ENCODE assay signal across 25 mouse cellular contexts in the genomic region with DNA sequence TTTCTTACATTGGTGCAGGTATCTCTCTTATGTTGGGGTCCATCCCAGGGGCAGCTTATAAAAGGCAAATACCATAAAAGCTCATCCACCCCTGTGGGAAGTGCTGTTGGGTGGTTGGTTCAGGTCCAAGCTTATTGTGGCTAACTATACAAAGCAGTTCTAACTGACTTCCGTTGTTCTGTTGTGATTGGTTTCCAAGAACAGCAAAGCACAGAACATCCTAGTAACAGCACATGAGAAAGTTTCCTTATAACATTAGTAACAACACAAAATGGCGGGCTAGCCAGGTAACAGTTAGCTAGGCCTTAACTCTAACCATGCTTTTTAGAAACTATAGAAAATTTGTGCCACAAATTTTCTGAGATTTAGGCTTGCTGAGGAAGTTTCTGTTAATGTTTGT.
DNase-seq lines count a peak whose midpoint lies in the region; ATAC-seq and TF ChIP-seq lines count a peak whose summit lies in the region.
"Had no signal": no experiment of that assay in that cellular context is flagged by ENCODE, and none has a peak within 500 bp of the region (broad histone marks: within the 10 kb centered on the region; RNA-seq: fewer than 3 reads in every experiment).

No protein-coding gene starts in this region.

- H3K36me3 ChIP-seq in intestine, postnatal 0 days (ENCODE audit: control insufficient read depth, insufficient read depth) = 0 out of 2 replicates have a peak, but pooled peaks cover 3% of the 10 kb centered on the region

- H3K9me3 ChIP-seq in intestine, postnatal 0 days (ENCODE audit: control insufficient read depth) = no peaks in the 10 kb centered on the region
- H3K9me3 ChIP-seq: embryonic facial prominence, embryonic 13.5 days; embryonic facial prominence, embryonic 15.5 days; forebrain, embryonic 10.5 days; forebrain, embryonic 12.5 days; forebrain, embryonic 15.5 days; G1E had no signal

- TF ChIP-seq CTCF in intestine, postnatal 0 days (IDR thresholded peaks at IDR 0.05; ENCODE audit: low read depth) = no peak

- 92% methylated on average over 2 of the region's 2 CpGs for WGBS in intestine, postnatal 0 days

- no peaks in the 10 kb centered on the region for H3K4me1 ChIP-seq in intestine, postnatal 0 days (replicated peaks; ENCODE audit: control insufficient read depth, insufficient read depth, low read length)
- H3K4me1 ChIP-seq: embryonic facial prominence, embryonic 13.5 days; embryonic facial prominence, embryonic 15.5 days; forebrain, embryonic 15.5 days had no signal

- DNase-seq in CD4-positive, CD25-positive, alpha-beta regulatory T cell, adult 2 months (ENCODE audit: low read depth, low spot score) = peak; percentile 52
- no peak for DNase-seq in cerebellum, adult 9-10 months
- no peak for DNase-seq in frontal cortex, adult 2 months (ENCODE audit: extremely low spot score in 1 of 2, low spot score in 1 of 2)
- DNase-seq: adrenal gland, adult 8-10 months; adrenal gland, postnatal 14 days; adrenal gland, postnatal 36 days; cerebellum, adult 11-12 months; cerebellum, adult 2 months; cerebellum, adult 9-11 months; cerebellum, postnatal 14 days; cerebellum, postnatal 36 days; embryo, embryonic 11 days; forebrain, postnatal 0 days had no signal

- H3K4me3 ChIP-seq in intestine, postnatal 0 days (ENCODE audit: low read depth, low read length) = no peak overlapping the region
- H3K4me3 ChIP-seq: embryonic facial prominence, embryonic 13.5 days; embryonic facial prominence, embryonic 15.5 days; erythroblast, embryonic 14.5 days; forebrain, embryonic 10.5 days; forebrain, embryonic 12.5 days; forebrain, embryonic 15.5 days had no signal

- H3K27ac ChIP-seq in intestine, postnatal 0 days (ENCODE audit: low read depth, low read length) = no peak overlapping the region
- H3K27ac ChIP-seq: embryonic facial prominence, embryonic 13.5 days; embryonic facial prominence, embryonic 15.5 days; forebrain, embryonic 10.5 days; forebrain, embryonic 12.5 days had no signal

- ATAC-seq in activated CD4-positive, CD25-positive, alpha-beta regulatory T cell, adult 4 months = peak; percentile 46
- peak; percentile 65 for ATAC-seq in inflammation-experienced regulatory T-cells, adult 6 months
- no peak for ATAC-seq in intestine, postnatal 0 days
- ATAC-seq: forebrain, embryonic 15.5 days; forebrain, postnatal 0 days; Patski had no signal

- H3K9ac ChIP-seq in intestine, postnatal 0 days (ENCODE audit: low read depth, low read length) = no peak overlapping the region
- H3K9ac ChIP-seq: embryonic facial prominence, embryonic 13.5 days; embryonic facial prominence, embryonic 15.5 days; forebrain, embryonic 12.5 days; forebrain, embryonic 15.5 days; forebrain, postnatal 0 days had no signal

- no peak overlapping the region for H3K4me2 ChIP-seq in intestine, postnatal 0 days (replicated peaks; ENCODE audit: low read depth)
- H3K4me2 ChIP-seq: embryonic facial prominence, embryonic 13.5 days; embryonic facial prominence, embryonic 15.5 days; forebrain, embryonic 12.5 days; forebrain, embryonic 15.5 days had no signal

- no peaks in the 10 kb centered on the region for H3K27me3 ChIP-seq in intestine, postnatal 0 days (replicated peaks; ENCODE audit: control insufficient read depth, insufficient read depth, low read length)
- H3K27me3 ChIP-seq: CH12.LX; embryonic facial prominence, embryonic 13.5 days; embryonic facial prominence, embryonic 15.5 days; forebrain, embryonic 12.5 days; forebrain, embryonic 15.5 days; Patski had no signal
